Mouse (Mus musculus) macrophage (primary cell): ENCODE measurements around the gene Osbp2. TPM values are rescaled to one million over a fixed set of nuclear protein-coding genes. Genes with fewer than 3 reads are reported as not detected.

ENCODE experiments used
- H3K27ac ChIP-seq: fragments of 350-480 bp; formaldehyde crosslinking; 2 replicates; pipeline ENCODE4 v1.9.0; 2021
- H3K36me3 ChIP-seq: fragments of 350-480 bp; formaldehyde crosslinking; 2 replicates; pipeline ENCODE4 v1.9.0; 2021; ENCODE audit errors: inconsistent target
- H3K4me3 ChIP-seq: fragments of 350-480 bp; formaldehyde crosslinking; 2 replicates; pipeline ENCODE4 v1.9.0; 2021; ENCODE audit errors: inconsistent target
- H3K79me2 ChIP-seq: fragments of 350-480 bp; formaldehyde crosslinking; 2 replicates; pipeline ENCODE4 v1.9.0; 2021; ENCODE audit errors: inconsistent target
- WGBS: methylation state at CpG from one replicate; pipeline ENCODE4 v1.1.7; 2026; ENCODE audit warnings: inconsistent platforms; ENCODE audit not compliant: missing documents; 5-methylcytosine and 5-hydroxymethylcytosine counted together
- polyA plus RNA-seq: library from polyadenylated mRNA; stranded (reverse); fragments of 250-400 nt; gene quantifications from 3 replicates; pipeline ENCODE4 v1.2.4, GENCODE M21; 2018; ENCODE audit warnings: inconsistent platforms

The Osbp2 gene
- polyA plus RNA-seq, 1 experiment from 2014 or later: 28.2 TPM

GRCm38 (mm10) chr11:3773782-3774462, 89.8 kb downstream of the Osbp2 start:
- Histone ChIP-seq H3K4me3 (no peak overlapping the region), H3K36me3 (no peaks in the 10 kb centered on the region)
- WGBS: 36% methylated on average over 6 of the region's 6 CpGs

DNA sequence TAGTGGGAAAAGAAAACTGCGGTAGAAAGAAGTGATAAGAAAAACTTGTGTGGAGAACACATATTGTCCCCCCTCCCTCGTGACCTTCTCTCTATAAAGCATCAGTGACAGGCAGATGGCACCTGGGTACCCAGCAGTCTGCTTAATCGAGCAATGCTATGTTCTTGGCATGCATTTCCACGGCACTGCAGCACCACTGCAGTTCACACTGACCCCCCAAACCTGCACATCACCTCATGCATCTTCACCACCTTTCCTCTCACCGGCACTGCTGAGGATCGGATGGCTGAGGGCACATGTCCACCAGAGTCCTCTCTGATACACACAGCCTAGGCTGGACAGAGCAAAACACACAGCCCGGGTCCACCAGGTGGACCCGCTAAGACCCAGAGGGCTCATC, 90.6 kb downstream of the Osbp2 start:
- H3K4me3 ChIP-seq: no peak overlapping the region

More at GRCm38 (mm10) chr11:3773782-3774462, 89.8 kb downstream of the Osbp2 start:
- Histone ChIP-seq H3K27ac (no peak overlapping the region), H3K79me2 (no peaks in the 10 kb centered on the region)

GRCm38 (mm10) chr11:3771348-3771747, 92.4 kb downstream of the Osbp2 start:
- WGBS: 58% methylated on average over 6 of the region's 6 CpGs

More for the DNA sequence above, 90.6 kb downstream of the Osbp2 start:
- H3K27ac ChIP-seq: no peak overlapping the region
- no peaks in the 10 kb centered on the region for H3K79me2 ChIP-seq
- no peaks in the 10 kb centered on the region for H3K36me3 ChIP-seq
- 86% methylated on average over 8 of the region's 8 CpGs for WGBS

DNA sequence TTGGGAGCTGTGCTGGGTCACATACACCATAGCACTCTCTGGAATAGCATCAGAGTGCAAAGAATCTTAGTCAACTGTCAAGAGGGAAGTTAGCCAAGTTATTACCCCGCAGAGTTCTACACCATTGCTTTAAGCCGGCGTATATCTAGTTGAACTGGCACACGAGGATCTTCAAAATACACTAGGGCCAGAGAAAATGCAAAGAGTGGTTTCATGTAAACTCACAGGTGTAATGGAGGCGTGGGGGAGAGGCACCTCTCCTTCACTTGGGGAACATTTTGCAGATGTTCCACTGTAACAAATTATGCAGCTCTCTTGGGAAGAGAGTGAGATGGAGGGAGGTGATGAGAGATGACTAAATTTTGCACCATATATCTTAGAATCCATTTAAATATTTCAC, 95.9 kb downstream of the Osbp2 start:
- 86% methylated on average over 5 of the region's 5 CpGs for WGBS
- Histone ChIP-seq H3K36me3 (no peaks in the 10 kb centered on the region), H3K27ac (no peak overlapping the region), H3K79me2 (no peaks in the 10 kb centered on the region), H3K4me3 (no peak overlapping the region)

More at GRCm38 (mm10) chr11:3771348-3771747, 92.4 kb downstream of the Osbp2 start:
- no peak overlapping the region for H3K27ac ChIP-seq
- H3K79me2 ChIP-seq: no peaks in the 10 kb centered on the region
- H3K4me3 ChIP-seq: no peak overlapping the region
- H3K36me3 ChIP-seq: no peaks in the 10 kb centered on the region

DNA sequence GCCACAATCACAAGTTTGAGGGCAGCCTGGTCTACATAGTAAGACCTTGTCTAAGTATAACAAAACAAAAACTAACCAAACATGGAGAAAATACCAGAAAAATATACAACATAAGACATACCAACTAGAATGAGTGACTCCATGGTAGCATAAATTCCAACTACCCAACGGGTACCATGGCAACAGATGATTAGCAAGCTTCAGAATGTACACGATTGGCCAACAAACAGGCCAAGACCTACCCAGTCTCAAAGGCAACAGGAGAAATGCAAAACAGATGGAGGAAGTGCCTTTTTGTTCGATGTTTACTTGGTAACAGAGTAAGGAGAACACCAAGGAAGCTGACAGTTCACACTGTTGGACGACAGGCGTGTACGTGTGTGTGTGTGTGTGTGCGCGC, 96.7 kb downstream of the Osbp2 start:
- H3K4me3 ChIP-seq: no peak overlapping the region
- WGBS: 85% methylated on average over 8 of the region's 8 CpGs
- no peaks in the 10 kb centered on the region for H3K79me2 ChIP-seq

GRCm38 (mm10) chr11:3764352-3764751, 99.4 kb downstream of the Osbp2 start:
- 71% methylated on average over 4 of the region's 4 CpGs for WGBS
- no peaks in the 10 kb centered on the region for H3K36me3 ChIP-seq
- H3K4me3 ChIP-seq: no peak overlapping the region

More for the DNA sequence above, 96.7 kb downstream of the Osbp2 start:
- Histone ChIP-seq H3K27ac (no peak overlapping the region), H3K36me3 (no peaks in the 10 kb centered on the region)

DNA sequence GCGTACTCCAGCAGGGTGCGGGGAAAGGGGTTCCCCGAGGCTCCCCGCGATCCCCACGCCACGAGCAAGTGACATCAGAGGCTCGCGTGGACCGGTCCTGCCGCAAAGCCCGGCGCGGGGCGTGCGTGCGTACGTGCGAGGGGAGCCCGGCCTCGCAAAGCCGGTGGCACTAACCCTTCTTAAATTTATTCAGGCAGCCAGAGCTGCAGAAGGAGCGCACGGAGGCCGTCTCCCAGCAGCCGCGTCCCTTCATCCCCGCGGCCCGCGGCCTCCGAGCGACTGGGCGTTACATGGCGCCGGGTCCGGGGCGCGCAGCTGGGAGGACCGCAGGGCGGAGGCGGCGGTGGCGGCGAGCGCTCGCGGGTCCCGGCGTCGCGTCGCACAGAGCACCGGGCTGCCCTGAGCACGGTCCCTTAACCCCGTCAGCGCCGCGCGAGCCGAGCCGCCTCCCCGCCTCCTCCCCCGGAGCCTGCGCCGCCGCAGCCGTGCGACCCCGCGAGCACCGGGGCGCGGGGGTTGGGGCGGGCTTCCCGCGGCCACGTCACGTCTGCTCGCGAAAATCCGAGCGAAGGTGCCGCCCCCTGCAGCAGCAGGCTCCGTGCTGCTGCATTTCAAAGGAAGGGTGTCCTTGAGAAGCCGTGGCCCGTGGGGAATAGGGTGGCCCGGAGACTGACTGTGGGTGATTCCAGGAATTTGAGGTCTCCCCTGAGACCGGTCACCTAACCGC, 101.8 kb downstream of the Osbp2 start:
- H3K4me3 ChIP-seq: no peak overlapping the region
- H3K79me2 ChIP-seq: no peaks in the 10 kb centered on the region
- no peaks in the 10 kb centered on the region for H3K36me3 ChIP-seq
- H3K27ac ChIP-seq: no peak overlapping the region
- 5% methylated on average over 90 of the region's 90 CpGs for WGBS

More at GRCm38 (mm10) chr11:3764352-3764751, 99.4 kb downstream of the Osbp2 start:
- no peak overlapping the region for H3K27ac ChIP-seq
- H3K79me2 ChIP-seq: no peaks in the 10 kb centered on the region

- Histone ChIP-seq H3K36me3 (no peaks in the 10 kb centered on the region), H3K27ac (no peak overlapping the region), H3K4me3 (no peak overlapping the region), H3K79me2 (no peaks in the 10 kb centered on the region)
- 26% methylated on average over 11 of the region's 11 CpGs for WGBS
Measured at GRCm38 (mm10) chr11:3761339-3761738, 102.4 kb downstream of the Osbp2 start.

DNA sequence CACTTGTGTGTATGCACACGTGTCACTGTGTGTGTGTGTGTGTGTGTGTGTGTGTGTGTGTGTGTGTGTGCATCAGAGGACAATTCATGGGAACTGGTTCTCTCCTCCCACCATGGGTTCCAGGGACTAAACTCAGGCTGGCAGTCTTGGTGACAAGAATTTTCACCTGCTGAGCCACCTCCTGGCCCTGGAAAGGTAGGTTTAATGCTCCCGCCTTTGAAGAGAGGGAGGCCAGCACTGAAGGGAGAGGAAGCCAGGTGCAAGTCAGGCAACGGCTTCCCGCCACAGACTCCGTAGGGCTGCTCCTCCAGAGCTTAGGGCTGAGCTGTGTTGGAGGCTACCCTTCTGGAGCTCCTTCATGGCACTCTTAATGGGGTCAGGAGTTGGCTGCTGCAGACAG, 104.3 kb downstream of the Osbp2 start:
- Histone ChIP-seq H3K27ac (no peak overlapping the region), H3K36me3 (no peaks in the 10 kb centered on the region), H3K79me2 (no peaks in the 10 kb centered on the region), H3K4me3 (no peak overlapping the region)
- 86% methylated on average over 5 of the region's 5 CpGs for WGBS

- H3K27ac ChIP-seq: no peak overlapping the region
- no peak overlapping the region for H3K4me3 ChIP-seq
- 72% methylated on average over 4 of the region's 4 CpGs for WGBS
- no peaks in the 10 kb centered on the region for H3K36me3 ChIP-seq
- H3K79me2 ChIP-seq: no peaks in the 10 kb centered on the region
Measured at GRCm38 (mm10) chr11:3755341-3755740, 108.4 kb downstream of the Osbp2 start.

- 55% methylated on average over 7 of the region's 7 CpGs for WGBS
- Histone ChIP-seq H3K36me3 (no peaks in the 10 kb centered on the region), H3K27ac (no peak overlapping the region), H3K4me3 (no peak overlapping the region), H3K79me2 (no peaks in the 10 kb centered on the region)
Measured at GRCm38 (mm10) chr11:3754685-3755084, 109.0 kb downstream of the Osbp2 start.

GRCm38 (mm10) chr11:3753897-3754296, 109.8 kb downstream of the Osbp2 start:
- Histone ChIP-seq H3K27ac (no peak overlapping the region), H3K4me3 (no peak overlapping the region), H3K36me3 (no peaks in the 10 kb centered on the region), H3K79me2 (no peaks in the 10 kb centered on the region)
- WGBS: 67% methylated on average over 9 of the region's 9 CpGs

DNA sequence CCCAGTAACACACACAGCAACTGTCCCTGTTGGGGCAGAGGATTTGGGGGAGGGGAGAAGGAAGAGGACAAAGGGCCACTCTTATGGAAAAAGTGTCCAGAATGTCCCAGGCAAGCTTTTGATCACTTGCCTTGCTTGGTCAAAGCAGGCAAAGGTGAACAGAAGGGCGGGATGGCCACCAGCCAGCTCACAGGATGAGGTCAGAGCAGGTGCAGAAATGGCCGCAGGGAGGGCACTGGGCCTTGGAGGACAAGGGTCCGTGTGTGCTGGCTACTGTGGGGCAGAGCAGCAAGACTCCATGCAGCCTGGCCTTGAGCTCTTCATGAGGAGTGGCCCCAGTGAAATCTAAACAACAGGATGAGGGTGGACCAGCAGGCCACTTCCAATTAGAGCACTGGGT, 110.9 kb downstream of the Osbp2 start:
- Histone ChIP-seq H3K27ac (no peak overlapping the region), H3K4me3 (no peak overlapping the region), H3K36me3 (no peaks in the 10 kb centered on the region), H3K79me2 (no peaks in the 10 kb centered on the region)
- 83% methylated on average over 3 of the region's 3 CpGs for WGBS

GRCm38 (mm10) chr11:3749831-3750230, 113.9 kb downstream of the Osbp2 start:
- Histone ChIP-seq H3K36me3 (no peaks in the 10 kb centered on the region), H3K27ac (no peak overlapping the region), H3K79me2 (no peaks in the 10 kb centered on the region), H3K4me3 (no peak overlapping the region)
- 29% methylated on average over 7 of the region's 7 CpGs for WGBS

DNA sequence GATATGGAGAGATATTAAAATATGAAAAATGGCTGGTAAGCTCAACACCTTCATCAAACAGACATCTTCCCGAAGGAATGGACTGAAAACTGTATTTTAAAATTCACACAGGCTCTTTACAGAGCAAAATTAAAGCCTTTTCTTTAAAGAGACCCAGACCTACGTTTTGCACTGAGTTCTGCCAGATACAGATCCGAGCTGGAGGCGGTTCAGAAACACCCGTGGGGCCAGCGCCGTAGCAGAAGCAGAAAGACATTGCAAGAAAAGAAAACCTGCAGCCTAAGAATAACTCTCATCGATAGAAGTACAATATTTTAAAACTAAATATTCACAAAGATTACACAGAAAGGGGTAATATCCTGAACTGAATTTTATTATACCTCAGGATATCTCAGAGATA, 121.3 kb downstream of the Osbp2 start:
- H3K27ac ChIP-seq: no peak overlapping the region
- no peaks in the 10 kb centered on the region for H3K79me2 ChIP-seq
- no peak overlapping the region for H3K4me3 ChIP-seq
- no peaks in the 10 kb centered on the region for H3K36me3 ChIP-seq
- WGBS: 78% methylated on average over 8 of the region's 8 CpGs
